Mouse (Mus musculus) kidney, postnatal 0 days (tissue): ENCODE results near the gene Ttll2. TPM values are rescaled to one million over a fixed set of nuclear protein-coding genes. Genes with fewer than 3 reads are reported as not detected.
"Not testable (repeated sequence)": the region's sequence is repeated elsewhere in the genome, so short reads cannot be mapped to it uniquely, and the experiment has no call there.

Experiments
- ATAC-seq: fragments of 200-750 bp; cut with Nextera tagmentation; replicated peaks from 2 replicates; pipeline ENCODE4 v1.8.0; 2017; ENCODE audit warnings: low read depth, moderate number of reproducible peaks, moderate TSS enrichment, moderate library complexity; ENCODE audit not compliant: low FRiP score
- DNase-seq: peaks from one replicate; pipeline ENCODE4 v3.0.0-alpha.2; 2016; ENCODE audit warnings: low spot score
- H3K27ac ChIP-seq: fragments of 300-500 bp; sonication (generic); 2 replicates; pipeline ENCODE4 v1.5.1; 2014; ENCODE audit warnings: mild to moderate bottlenecking
- H3K27me3 ChIP-seq: fragments of 300-500 bp; sonication (generic); 2 replicates; pipeline ENCODE4 v1.6.1; 2014; ENCODE audit warnings: low read length, mixed read lengths; ENCODE audit not compliant: insufficient read depth
- H3K36me3 ChIP-seq: fragments of 300-500 bp; sonication (generic); 2 replicates; pipeline ENCODE4 v1.6.1; 2014; ENCODE audit warnings: low read length, mixed read lengths; ENCODE audit not compliant: insufficient read depth
- H3K4me1 ChIP-seq: fragments of 300-500 bp; sonication (generic); replicated peaks from 2 replicates; pipeline ENCODE4 v1.6.1; 2014; ENCODE audit warnings: antibody characterized with exemption, low read length, mixed read lengths; ENCODE audit not compliant: insufficient read depth
- H3K4me2 ChIP-seq: fragments of 300-500 bp; sonication (generic); 2 replicates; pipeline ENCODE4 v1.6.1; 2014; ENCODE audit warnings: mild to moderate bottlenecking, low read length, moderate library complexity, mixed read lengths
- H3K4me3 ChIP-seq: fragments of 300-500 bp; sonication (generic); replicated peaks from 2 replicates; pipeline ENCODE4 v1.5.1; 2014; ENCODE audit warnings: low read depth, low read length
- H3K9ac ChIP-seq: fragments of 300-500 bp; sonication (generic); 2 replicates; pipeline ENCODE4 v1.6.1; 2014; ENCODE audit warnings: low read depth, low read length
- H3K9me3 ChIP-seq: fragments of 300-500 bp; sonication (generic); replicated peaks from 2 replicates; pipeline ENCODE4 v1.6.1; 2016; ENCODE audit warnings: low read length, inconsistent platforms, mixed read lengths
- WGBS: fragments of 180-500 bp; shearing (Covaris S2); extraction: QIAGEN DNeasy Blood & Tissue Kit; methylation state at CpG from one replicate; pipeline ENCODE4 v1.1.7; 2014; 5-methylcytosine and 5-hydroxymethylcytosine counted together
- polyA plus RNA-seq: library from polyadenylated mRNA; unstranded; fragments of >200 nt; fragmentation: Nextera tagmentation; extraction: Ambion mirVana; gene quantifications from 2 replicates; pipeline ENCODE4 v1.2.1, GENCODE M21; 2015

Gene Ttll2
- polyA plus RNA-seq, 1 experiment from 2014 or later, result not detected

GRCm38 (mm10) chr17:7366676-7367374 lies 14.3 kb upstream of the Ttll2 start:
- not testable (repeated sequence) for ATAC-seq, H3K36me3 ChIP-seq, H3K4me3 ChIP-seq, DNase-seq, H3K4me1 ChIP-seq, H3K4me2 ChIP-seq, H3K27me3 ChIP-seq, H3K9me3 ChIP-seq, H3K9ac ChIP-seq, H3K27ac ChIP-seq
- 67% methylated on average over 5 of the region's 7 CpGs for WGBS

DNA sequence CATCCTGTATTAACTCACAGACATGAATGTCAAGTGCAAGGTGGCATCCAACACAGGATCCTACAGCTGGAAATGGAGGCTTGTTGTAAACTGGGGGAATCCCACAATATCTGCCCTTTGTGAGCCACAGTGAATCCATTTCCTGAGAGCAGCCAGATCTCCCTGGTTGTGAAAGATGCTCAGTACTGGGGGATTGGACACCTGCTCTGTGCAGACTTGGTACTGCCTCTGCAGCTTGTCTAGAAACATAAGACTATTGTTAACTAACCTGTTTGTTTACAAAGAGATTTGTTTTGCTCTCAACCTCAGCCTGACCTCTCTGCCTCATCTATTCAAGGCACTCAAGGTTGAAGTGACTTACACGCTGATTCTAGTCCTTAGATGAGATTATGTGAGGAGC lies 13.8 kb upstream of the Ttll2 start:
- WGBS, result no CpG with 5 or more reads among the region's 1 CpGs

GRCm38 (mm10) chr17:7365615-7366014 lies 13.1 kb upstream of the Ttll2 start:
- not testable (repeated sequence) for H3K9ac ChIP-seq, H3K27me3 ChIP-seq, H3K4me3 ChIP-seq, H3K27ac ChIP-seq, DNase-seq, H3K4me1 ChIP-seq, H3K9me3 ChIP-seq, H3K36me3 ChIP-seq, ATAC-seq, H3K4me2 ChIP-seq
- no CpG with 5 or more reads among the region's 3 CpGs for WGBS

More for the DNA sequence above, 13.8 kb upstream of the Ttll2 start:
- H3K9me3 ChIP-seq, H3K9ac ChIP-seq, H3K4me3 ChIP-seq, H3K4me2 ChIP-seq, ATAC-seq, DNase-seq, H3K27ac ChIP-seq, H3K36me3 ChIP-seq, H3K4me1 ChIP-seq, H3K27me3 ChIP-seq: not testable (repeated sequence)

GRCm38 (mm10) chr17:7360749-7361465 lies 8.4 kb upstream of the Ttll2 start:
- H3K4me2 ChIP-seq, H3K27ac ChIP-seq, H3K27me3 ChIP-seq, H3K9me3 ChIP-seq, H3K4me3 ChIP-seq, H3K4me1 ChIP-seq, H3K36me3 ChIP-seq, ATAC-seq, H3K9ac ChIP-seq, DNase-seq: not testable (repeated sequence)
- 85% methylated on average over 9 of the region's 9 CpGs for WGBS

DNA sequence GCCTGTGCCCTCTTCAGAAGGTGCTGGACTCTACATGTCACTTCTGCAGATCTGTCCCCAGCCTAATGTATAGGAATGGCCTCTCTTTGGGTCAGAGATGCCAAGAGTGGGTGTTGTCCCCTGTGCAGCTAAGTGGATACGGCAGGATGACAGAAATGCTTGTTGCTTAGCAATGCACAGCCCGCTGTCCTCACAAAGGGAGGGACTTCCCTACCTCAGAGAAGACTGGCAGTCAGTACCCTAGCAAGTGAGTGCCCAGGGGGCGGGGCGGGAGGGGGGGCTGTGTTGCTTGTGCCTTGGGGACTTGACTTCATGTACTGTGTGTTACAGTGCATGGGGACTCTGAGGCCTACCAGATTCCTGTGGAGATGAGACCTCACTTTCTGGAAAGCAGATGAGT lies 7.3 kb upstream of the Ttll2 start:
- H3K9me3 ChIP-seq, result not testable (repeated sequence)

DNA sequence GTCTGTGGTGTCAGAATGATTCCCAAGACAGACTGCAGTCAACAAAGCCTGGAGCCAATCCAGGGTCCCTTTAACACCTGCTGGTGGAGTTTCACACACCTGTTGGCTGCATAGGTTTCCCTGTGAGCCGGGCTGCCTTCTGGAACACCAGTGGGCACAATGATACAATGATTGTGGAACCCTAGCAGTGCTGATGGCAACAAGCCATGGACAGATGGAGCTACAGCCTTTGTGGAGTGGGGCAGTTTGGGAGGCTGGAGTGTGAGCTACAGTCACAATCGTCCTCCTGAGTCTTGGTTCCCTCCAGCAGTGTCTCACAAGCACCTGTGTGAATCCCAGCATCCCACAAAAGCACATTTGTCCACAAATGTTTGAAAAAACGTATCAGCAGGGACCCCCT lies 3.7 kb downstream of the Ttll2 start:
- H3K27me3 ChIP-seq, H3K9me3 ChIP-seq, H3K27ac ChIP-seq, H3K4me2 ChIP-seq, H3K36me3 ChIP-seq, ATAC-seq, DNase-seq, H3K9ac ChIP-seq, H3K4me3 ChIP-seq, H3K4me1 ChIP-seq: not testable (repeated sequence)
- WGBS, result 82% methylated on average over 2 of the region's 3 CpGs

More for the DNA sequence above, 7.3 kb upstream of the Ttll2 start:
- not testable (repeated sequence) for H3K4me2 ChIP-seq, ATAC-seq, DNase-seq, H3K9ac ChIP-seq, H3K27me3 ChIP-seq, H3K36me3 ChIP-seq, H3K4me3 ChIP-seq, H3K4me1 ChIP-seq, H3K27ac ChIP-seq
- 68% methylated on average over 4 of the region's 4 CpGs for WGBS

DNA sequence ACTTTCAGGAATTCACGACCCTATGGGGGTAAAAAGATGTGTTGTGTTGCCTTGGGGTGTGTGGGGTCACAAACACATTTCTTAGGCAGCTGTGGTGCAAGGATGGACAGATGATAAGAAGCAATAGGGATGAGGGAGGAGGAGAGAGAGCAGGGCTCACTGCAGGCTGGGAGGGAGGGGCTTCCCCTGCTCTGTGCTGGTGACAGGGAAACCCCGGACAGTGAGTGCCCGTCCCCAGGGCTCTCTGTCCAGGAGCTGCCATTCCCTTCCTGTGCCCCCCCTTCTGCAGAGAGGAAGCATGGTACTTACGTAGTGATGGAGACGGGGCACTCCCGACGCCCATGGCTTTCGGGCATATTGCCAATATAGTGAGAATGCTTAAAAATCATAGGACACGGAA lies 15.1 kb downstream of the Ttll2 start:
- H3K27ac ChIP-seq, ATAC-seq, H3K9me3 ChIP-seq, DNase-seq, H3K36me3 ChIP-seq, H3K4me1 ChIP-seq, H3K9ac ChIP-seq, H3K27me3 ChIP-seq, H3K4me3 ChIP-seq, H3K4me2 ChIP-seq: not testable (repeated sequence)
- WGBS, result 63% methylated on average over 7 of the region's 9 CpGs

- H3K27me3 ChIP-seq, H3K36me3 ChIP-seq, H3K4me3 ChIP-seq, ATAC-seq, H3K9me3 ChIP-seq, H3K4me2 ChIP-seq, H3K9ac ChIP-seq, H3K4me1 ChIP-seq, H3K27ac ChIP-seq, DNase-seq: not testable (repeated sequence)
- WGBS, result 49% methylated on average over 3 of the region's 5 CpGs
These were observed 19.8 kb downstream of the Ttll2 start for GRCm38 (mm10) chr17:7332745-7333144.

DNA sequence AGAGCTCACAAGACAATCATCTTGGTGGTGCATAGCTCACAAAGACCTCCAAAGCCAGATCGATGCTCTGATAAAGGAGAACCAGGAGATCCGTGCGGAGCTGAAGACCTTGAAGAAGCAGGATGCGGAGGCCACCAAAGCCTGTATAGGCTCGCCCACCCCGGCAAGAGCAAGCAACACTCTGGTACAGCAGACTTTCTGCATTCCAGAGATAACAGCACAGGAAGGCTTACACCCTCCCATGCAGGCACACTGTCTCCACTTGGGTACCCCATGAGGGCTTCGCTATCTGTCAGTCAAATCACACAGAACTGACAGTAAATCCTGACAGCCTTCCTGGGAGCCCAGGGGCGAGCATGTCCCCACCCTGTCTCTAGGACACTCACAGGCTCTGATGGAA lies 26.1 kb downstream of the Ttll2 start:
- 94% methylated on average over 3 of the region's 8 CpGs for WGBS
- H3K4me1 ChIP-seq, DNase-seq, H3K9me3 ChIP-seq, H3K27me3 ChIP-seq, H3K4me3 ChIP-seq, H3K4me2 ChIP-seq, H3K9ac ChIP-seq, ATAC-seq, H3K36me3 ChIP-seq, H3K27ac ChIP-seq: not testable (repeated sequence)
